Mouse (Mus musculus) adrenal gland, postnatal 10 days (tissue): Measurements from ENCODE around the gene Olfr67. TPM values are rescaled to one million over a fixed set of nuclear protein-coding genes. Genes with fewer than 3 reads are reported as not detected.
"Not testable (repeated sequence)": the region's sequence is repeated elsewhere in the genome, so short reads cannot be mapped to it uniquely, and the experiment has no call there.

Experiments used
- DNase-seq: peaks from one replicate; pipeline ENCODE4 v3.0.0; 2021; ENCODE audit warnings: mixed read lengths
- total RNA-seq, 2 experiments: library from RNA; stranded (reverse); gene quantifications; 2 replicates each; pipeline ENCODE4 v1.2.3; 2021

Olfr67 gene
- total RNA-seq, 2 experiments from 2014 or later, result not detected

DNA sequence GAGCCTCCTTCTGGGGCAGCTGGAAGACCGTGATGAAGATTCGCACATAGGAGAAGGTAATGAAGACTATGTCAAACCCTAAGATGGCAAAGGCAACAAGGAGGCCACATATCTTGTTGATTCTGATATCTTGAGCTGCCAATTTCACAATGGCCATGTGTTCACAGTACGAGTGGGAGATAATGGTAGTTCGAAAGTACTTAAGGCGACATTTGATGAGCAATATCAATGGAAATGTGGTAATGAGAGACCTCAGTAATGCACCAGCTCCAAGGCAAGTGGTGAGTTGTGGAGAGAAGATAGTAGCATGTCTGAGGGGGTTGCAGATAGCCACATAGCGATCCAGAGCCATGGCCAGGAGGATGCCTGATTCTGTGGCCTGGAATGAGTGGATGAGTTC, 23.9 kb downstream of the Olfr67 start:
- DNase-seq, result not testable (repeated sequence)

DNA sequence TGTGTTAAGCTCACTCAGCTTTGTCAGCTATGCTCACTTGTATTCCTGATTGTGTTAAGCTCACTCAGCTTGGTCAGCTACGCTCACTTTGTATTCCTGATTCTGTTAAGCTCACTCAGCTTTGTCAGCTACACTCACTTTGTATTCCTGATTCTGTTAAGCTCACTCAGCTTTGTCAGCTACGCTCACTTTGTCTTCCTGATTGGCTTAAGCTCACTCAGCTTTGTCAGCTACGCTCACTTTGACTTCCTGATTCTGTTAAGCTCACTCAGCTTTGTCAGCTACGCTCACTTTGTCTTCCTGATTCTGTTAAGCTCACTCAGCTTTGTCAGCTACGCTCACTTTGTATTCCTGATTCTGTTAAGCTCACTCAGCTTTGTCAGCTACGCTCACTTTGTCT, 29.4 kb downstream of the Olfr67 start:
- not testable (repeated sequence) for DNase-seq

DNA sequence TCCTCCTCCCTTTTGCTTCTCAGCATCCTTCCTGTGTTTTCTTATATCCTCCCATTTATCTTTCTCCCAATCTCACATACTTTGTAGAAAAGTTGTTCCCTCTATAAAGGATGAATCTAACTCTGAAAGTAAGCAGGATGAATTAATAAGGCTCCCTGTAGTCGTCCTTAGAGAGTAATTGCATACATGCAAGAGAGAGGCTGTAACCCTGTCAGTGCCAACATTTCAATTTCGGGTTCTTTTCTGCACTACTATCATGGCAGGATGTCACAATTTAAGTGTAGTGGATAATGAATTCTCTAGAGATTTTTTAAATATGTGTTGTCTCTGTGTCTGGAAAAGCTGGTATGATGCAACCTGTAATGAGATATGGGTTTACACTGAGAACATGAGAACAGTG, 34.4 kb downstream of the Olfr67 start, which contains the start of gene Olfr630:
TSS of gene Olfr630 (minus strand) at position 101 of the 400 bp plus-strand sequence.
- DNase-seq, result no peak

DNA sequence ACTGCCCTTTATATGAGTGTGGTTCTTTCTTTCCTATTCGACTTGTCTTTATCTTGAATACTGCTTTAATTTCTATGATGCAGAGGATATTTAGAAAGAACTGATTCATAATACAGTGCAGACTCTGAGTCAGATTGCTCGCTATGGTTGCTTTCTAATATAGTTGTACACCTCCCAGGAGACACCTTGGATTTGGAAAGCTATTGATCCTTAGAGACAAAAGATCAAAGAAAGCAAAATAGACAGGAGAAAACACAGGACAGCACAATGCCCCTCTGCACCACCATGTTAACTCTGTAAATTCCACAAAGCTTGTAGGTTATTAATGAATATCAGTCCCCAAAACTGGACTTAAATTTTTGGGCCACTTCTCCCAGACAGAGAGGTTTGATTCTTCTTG, 46.8 kb downstream of the Olfr67 start, which contains the start of gene Olfr629:
TSS of gene Olfr629 (minus strand) at position 101 of the 400 bp plus-strand sequence.
- no peak for DNase-seq

Other genes with a start within 250 kb of the Olfr67 start
- not detected for gene Olfr612, start 249.1 kb downstream of the Olfr67 start, total RNA-seq
- gene Olfr613, start 243.7 kb downstream of the Olfr67 start, total RNA-seq, result not detected
- not detected for gene Olfr615, start 235.7 kb downstream of the Olfr67 start, total RNA-seq
- not detected for gene Olfr616, start 222.7 kb downstream of the Olfr67 start, total RNA-seq
- not detected for gene Olfr617, start 218.8 kb downstream of the Olfr67 start, total RNA-seq
- gene Olfr618, start 201.7 kb downstream of the Olfr67 start, total RNA-seq, result not detected
- not detected for gene Olfr619, start 191.2 kb downstream of the Olfr67 start, total RNA-seq
- not detected for gene Olfr620, start 179.3 kb downstream of the Olfr67 start, total RNA-seq
- not detected for gene Olfr622, start 149.1 kb downstream of the Olfr67 start, total RNA-seq
- gene Olfr623, start 128.1 kb downstream of the Olfr67 start, total RNA-seq, result not detected
- gene Olfr624, start 120.6 kb downstream of the Olfr67 start, total RNA-seq, result under 1 TPM; 0.06 to 0.09 TPM
- gene Olfr625-ps1, start 109.1 kb downstream of the Olfr67 start, total RNA-seq, result not detected
- gene Olfr243, start 77.2 kb downstream of the Olfr67 start, total RNA-seq, result not detected
- not detected for gene Olfr628, start 61.4 kb downstream of the Olfr67 start, total RNA-seq
- gene Olfr629, start 46.9 kb downstream of the Olfr67 start, total RNA-seq, result not detected
- not detected for gene Olfr630, start 34.5 kb downstream of the Olfr67 start, total RNA-seq
- gene Olfr69, start 20.2 kb downstream of the Olfr67 start, total RNA-seq, result not detected
- not detected for gene Olfr68, start 12.1 kb downstream of the Olfr67 start, total RNA-seq
- gene Hbb-bt, start 22.2 kb upstream of the Olfr67 start, total RNA-seq, result 100 to 1,000 TPM; 489 to 710 TPM
- 1,000 to 10,000 TPM; 3,542 to 4,429 TPM for gene Hbb-bs, start 36.3 kb upstream of the Olfr67 start, total RNA-seq
- gene Hbb-bh2, start 48.7 kb upstream of the Olfr67 start, total RNA-seq, result not detected
- not detected for gene Hbb-bh1, start 51.3 kb upstream of the Olfr67 start, total RNA-seq
- not detected for gene Hbb-y, start 61.4 kb upstream of the Olfr67 start, total RNA-seq
- gene Olfr66, start 94.4 kb upstream of the Olfr67 start, total RNA-seq, result not detected
- not detected for gene Olfr64, start 102.7 kb upstream of the Olfr67 start, total RNA-seq
- gene Olfr65, start 111.7 kb upstream of the Olfr67 start, total RNA-seq, result not detected
- gene Olfr631, start 137.0 kb upstream of the Olfr67 start, total RNA-seq, result not detected
- not detected for gene Olfr632, start 142.5 kb upstream of the Olfr67 start, total RNA-seq
- not detected for gene Olfr633, start 152.6 kb upstream of the Olfr67 start, total RNA-seq
- not detected for gene Olfr635, start 179.3 kb upstream of the Olfr67 start, total RNA-seq
- not detected for gene Olfr638, start 206.9 kb upstream of the Olfr67 start, total RNA-seq
- under 1 TPM in 1 of 2 experiments, not detected in 1; 0.06 TPM for gene Olfr639, start 225.5 kb upstream of the Olfr67 start, total RNA-seq
- gene Olfr640, start 233.8 kb upstream of the Olfr67 start, total RNA-seq, result not detected
- gene Olfr641, start 243.6 kb upstream of the Olfr67 start, total RNA-seq, result not detected